Mouse (Mus musculus) lung, postnatal 0 days (tissue): ENCODE results near the gene Stard3nl.

Experiments used
- CTCF ChIP-seq: IDR thresholded peaks from 2 replicates; pipeline ENCODE4 v1.5.1; 2016; ENCODE audit warnings: antibody characterized with exemption, mild to moderate bottlenecking
- EP300 ChIP-seq: IDR thresholded peaks from 2 replicates; pipeline ENCODE4 v1.6.1; 2016; ENCODE audit warnings: antibody characterized with exemption, mild to moderate bottlenecking, control low read depth

GRCm38 (mm10) chr13:19368817-19369216 lies 26.8 kb downstream of the Stard3nl start:
- no peak for TF ChIP-seq EP300
- TF ChIP-seq CTCF: no peak
